Mouse (Mus musculus): ENCODE data around the gene Lin28a. TPM values are rescaled to one million over a fixed set of nuclear protein-coding genes. Genes with fewer than 3 reads are reported as not detected.

Gene Lin28a
- polyA plus RNA-seq, 1 experiment = 0.34 TPM

DNA sequence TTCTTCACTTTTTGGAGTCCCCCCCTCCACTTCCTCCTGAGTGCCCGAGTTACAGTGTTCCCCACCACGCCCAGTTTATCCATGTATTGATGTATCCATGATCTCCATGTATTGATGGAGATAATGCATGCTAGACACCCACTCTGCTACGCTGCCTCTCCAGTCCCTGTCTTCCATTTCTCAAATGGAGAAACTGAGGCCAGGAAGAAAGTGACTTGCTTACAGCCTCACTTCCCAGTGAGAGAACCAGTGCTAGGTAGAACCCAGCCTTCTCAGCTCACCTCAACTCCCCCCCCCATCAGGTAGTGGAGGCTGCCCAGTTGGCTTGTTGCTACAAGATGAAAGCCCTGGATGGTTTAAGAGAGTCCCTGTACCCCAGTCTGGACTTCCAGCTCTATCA, 34.9 kb upstream of the Lin28a start, which contains the start of gene Zfp683:
TSS of gene Zfp683 (plus strand) at position 301 of the 400 bp plus-strand sequence.
- DNase-seq (ENCODE audit: low read depth) = no peak
- no peak for TF ChIP-seq CTCF (IDR thresholded peaks at IDR 0.05; ENCODE audit: borderline replicate concordance, extremely low read depth, insufficient read depth, insufficient read length)
- TF ChIP-seq POLR2A (IDR thresholded peaks at IDR 0.05; ENCODE audit: borderline replicate concordance, extremely low read depth, insufficient read depth, insufficient read length, poor library complexity, severe bottlenecking) = no peak

GRCm38 (mm10) chr4:134052560-134052959, 33.9 kb upstream of the Lin28a start:
- peak; percentile 83 for DNase-seq (ENCODE audit: low read depth)
- TF ChIP-seq CTCF (IDR thresholded peaks at IDR 0.05; ENCODE audit: borderline replicate concordance, extremely low read depth, insufficient read depth, insufficient read length) (no peak), POLR2A (IDR thresholded peaks at IDR 0.05; ENCODE audit: borderline replicate concordance, extremely low read depth, insufficient read depth, insufficient read length, poor library complexity, severe bottlenecking) (no peak)

- TF ChIP-seq POLR2A (IDR thresholded peaks at IDR 0.05; ENCODE audit: borderline replicate concordance, extremely low read depth, insufficient read depth, insufficient read length, poor library complexity, severe bottlenecking) (no peak), CTCF (IDR thresholded peaks at IDR 0.05; ENCODE audit: borderline replicate concordance, extremely low read depth, insufficient read depth, insufficient read length) (no peak)
These were observed 33.3 kb upstream of the Lin28a start for GRCm38 (mm10) chr4:134051912-134052311.

DNA sequence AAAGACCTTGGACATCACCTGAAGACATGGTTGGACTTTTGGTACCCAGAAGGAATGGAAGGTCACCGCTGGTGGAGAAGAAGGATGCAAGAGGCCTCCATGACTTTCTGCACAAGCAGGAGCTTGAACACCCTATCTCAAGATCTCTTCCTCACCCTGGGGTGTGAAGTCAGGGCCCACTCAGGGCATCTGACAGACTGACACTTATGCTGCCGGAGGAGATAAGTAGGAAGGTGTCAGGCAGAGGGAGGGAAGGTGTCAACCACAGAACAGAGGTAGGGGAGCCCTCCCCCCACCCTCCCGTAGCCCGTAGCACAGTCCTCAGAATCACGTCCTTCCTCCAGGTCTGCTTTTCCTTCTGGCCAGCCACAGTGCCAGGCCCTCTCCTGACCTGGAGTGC, 29.0 kb upstream of the Lin28a start:
- no peak for TF ChIP-seq POLR2A (IDR thresholded peaks at IDR 0.05; ENCODE audit: borderline replicate concordance, extremely low read depth, insufficient read depth, insufficient read length, poor library complexity, severe bottlenecking)
- TF ChIP-seq CTCF (IDR thresholded peaks at IDR 0.05; ENCODE audit: borderline replicate concordance, extremely low read depth, insufficient read depth, insufficient read length) = no peak
- DNase-seq (ENCODE audit: low read depth) = no peak

More at GRCm38 (mm10) chr4:134051912-134052311, 33.3 kb upstream of the Lin28a start:
- DNase-seq (ENCODE audit: low read depth) = no peak

DNA sequence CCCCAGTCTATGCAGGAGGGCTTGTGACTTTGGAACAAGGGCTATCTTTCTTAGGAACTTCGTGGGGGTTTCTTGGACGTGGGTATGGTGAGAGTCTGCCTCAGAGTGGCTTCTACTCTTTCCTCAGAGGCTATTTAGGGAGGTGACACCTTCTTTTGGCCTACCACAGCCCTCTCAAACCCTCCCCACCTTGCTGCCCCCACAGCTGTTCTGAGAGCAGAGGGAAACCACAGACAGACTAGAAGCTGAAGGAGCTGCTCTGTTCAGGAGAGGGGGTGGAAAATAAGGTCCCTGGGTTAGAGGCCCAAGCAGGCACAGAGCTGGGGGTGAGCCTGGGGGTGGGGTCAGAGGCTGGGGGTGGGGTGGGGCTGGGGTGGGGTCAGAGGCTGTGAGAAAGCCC, 24.4 kb upstream of the Lin28a start:
- TF ChIP-seq CTCF (IDR thresholded peaks at IDR 0.05; ENCODE audit: borderline replicate concordance, extremely low read depth, insufficient read depth, insufficient read length) (no peak), POLR2A (IDR thresholded peaks at IDR 0.05; ENCODE audit: borderline replicate concordance, extremely low read depth, insufficient read depth, insufficient read length, poor library complexity, severe bottlenecking) (no peak)
- no peak for DNase-seq (ENCODE audit: low read depth)

DNA sequence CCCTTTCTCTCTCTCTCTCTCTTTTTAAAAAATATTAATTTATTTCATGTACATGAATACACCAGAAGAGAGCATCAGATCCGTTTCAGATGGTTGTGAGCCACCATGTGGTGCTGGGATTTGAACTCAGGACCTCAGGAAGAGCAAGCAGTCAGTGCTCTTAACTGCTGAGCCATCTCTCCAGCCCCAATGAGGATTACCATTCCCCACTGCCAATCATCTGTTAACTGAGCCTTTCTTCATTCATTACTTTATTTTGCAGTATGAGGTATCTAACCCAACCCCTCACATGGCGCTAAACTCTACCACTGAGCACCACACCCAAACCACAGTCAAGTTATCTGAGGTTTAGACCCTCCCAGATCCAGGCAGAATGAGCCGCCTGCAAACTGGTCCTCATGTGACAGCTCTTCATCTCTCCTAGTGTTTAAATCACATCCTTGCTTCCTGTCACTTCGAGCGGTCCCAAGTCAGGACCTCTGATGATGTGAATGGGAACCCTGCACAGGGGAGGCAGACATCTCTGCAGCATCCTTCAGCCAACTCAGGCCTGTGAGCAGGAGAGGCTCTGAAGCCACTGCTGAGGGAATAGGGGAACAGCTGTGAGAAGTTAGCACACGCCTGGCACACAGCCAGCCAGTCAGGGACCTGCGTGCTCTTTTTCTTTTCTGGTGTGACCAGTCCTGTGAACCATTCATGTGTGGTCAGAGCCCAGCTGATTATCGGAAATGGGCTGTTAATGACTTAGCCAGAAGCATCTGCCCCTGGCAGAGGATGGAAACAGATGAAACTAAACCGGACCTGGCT, 22.9 kb upstream of the Lin28a start:
- TF ChIP-seq POLR2A (IDR thresholded peaks at IDR 0.05; ENCODE audit: borderline replicate concordance, extremely low read depth, insufficient read depth, insufficient read length, poor library complexity, severe bottlenecking) = no peak
- TF ChIP-seq CTCF (IDR thresholded peaks at IDR 0.05; ENCODE audit: borderline replicate concordance, extremely low read depth, insufficient read depth, insufficient read length) = no peak
- peak; percentile 70 for DNase-seq (ENCODE audit: low read depth)

- TF ChIP-seq POLR2A (IDR thresholded peaks at IDR 0.05; ENCODE audit: borderline replicate concordance, extremely low read depth, insufficient read depth, insufficient read length, poor library complexity, severe bottlenecking) (no peak), CTCF (IDR thresholded peaks at IDR 0.05; ENCODE audit: borderline replicate concordance, extremely low read depth, insufficient read depth, insufficient read length) (peak; percentile 98)
- peak; percentile 85 for DNase-seq (ENCODE audit: low read depth)
These were observed 17.3 kb upstream of the Lin28a start for GRCm38 (mm10) chr4:134035953-134036352.

DNA sequence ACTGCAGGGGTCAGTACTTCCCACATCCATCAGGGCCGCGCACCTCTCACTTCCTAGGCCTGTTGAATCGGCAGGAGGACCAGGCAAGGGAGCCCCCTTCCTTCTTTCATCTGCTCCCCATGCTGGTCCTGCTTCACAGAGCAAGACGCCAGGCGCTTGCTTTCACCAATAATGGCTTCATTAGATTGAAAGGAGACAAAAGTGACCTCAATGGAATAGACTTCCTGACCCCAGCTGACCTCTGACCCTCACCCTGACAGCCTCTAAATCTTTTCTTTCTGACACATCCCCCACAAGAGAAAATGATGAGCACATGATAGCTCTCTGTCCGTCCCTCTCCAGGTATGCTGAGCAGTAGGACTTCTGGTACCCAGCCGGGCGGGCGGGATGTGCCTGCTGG, 7.2 kb upstream of the Lin28a start:
- no peak for DNase-seq (ENCODE audit: low read depth)
- TF ChIP-seq CTCF (IDR thresholded peaks at IDR 0.05; ENCODE audit: borderline replicate concordance, extremely low read depth, insufficient read depth, insufficient read length) (no peak), POLR2A (IDR thresholded peaks at IDR 0.05; ENCODE audit: borderline replicate concordance, extremely low read depth, insufficient read depth, insufficient read length, poor library complexity, severe bottlenecking) (no peak)

DNA sequence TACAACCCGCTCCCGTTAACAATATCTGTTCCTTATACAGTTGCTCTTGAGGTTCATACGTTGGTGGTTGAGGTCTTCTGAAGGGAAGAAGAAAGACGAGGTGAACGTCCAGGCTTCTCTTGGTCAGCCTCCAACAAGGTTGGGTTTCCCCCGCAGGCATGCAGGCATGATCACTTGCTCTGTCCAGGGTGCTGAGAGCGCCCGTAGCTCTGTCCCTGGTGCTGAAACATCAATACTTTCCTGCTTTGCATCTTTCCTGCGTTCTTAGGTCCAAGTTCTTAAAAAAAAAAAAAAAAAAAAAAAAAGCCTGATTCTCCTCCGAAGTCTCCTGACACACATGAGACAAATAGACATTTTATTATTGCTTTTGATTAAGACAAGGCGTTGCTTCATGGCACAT, 2.0 kb upstream of the Lin28a start:
- TF ChIP-seq CTCF (IDR thresholded peaks at IDR 0.05; ENCODE audit: borderline replicate concordance, extremely low read depth, insufficient read depth, insufficient read length) (no peak), POLR2A (IDR thresholded peaks at IDR 0.05; ENCODE audit: borderline replicate concordance, extremely low read depth, insufficient read depth, insufficient read length, poor library complexity, severe bottlenecking) (no peak)
- peak; percentile 60 for DNase-seq (ENCODE audit: low read depth)

- DNase-seq (ENCODE audit: low read depth) = peak; percentile 63
- TF ChIP-seq CTCF (IDR thresholded peaks at IDR 0.05; ENCODE audit: borderline replicate concordance, extremely low read depth, insufficient read depth, insufficient read length) = no peak
- TF ChIP-seq POLR2A (IDR thresholded peaks at IDR 0.05; ENCODE audit: borderline replicate concordance, extremely low read depth, insufficient read depth, insufficient read length, poor library complexity, severe bottlenecking) = no peak
These were observed 1.2 kb upstream of the Lin28a start for GRCm38 (mm10) chr4:134019641-134020351.

- DNase-seq (ENCODE audit: low read depth) = peak; percentile 47
These were observed 569 bp upstream of the Lin28a start for GRCm38 (mm10) chr4:134019210-134019609.

More at GRCm38 (mm10) chr4:134019210-134019609, 569 bp upstream of the Lin28a start:
- TF ChIP-seq CTCF (IDR thresholded peaks at IDR 0.05; ENCODE audit: borderline replicate concordance, extremely low read depth, insufficient read depth, insufficient read length) (no peak), POLR2A (IDR thresholded peaks at IDR 0.05; ENCODE audit: borderline replicate concordance, extremely low read depth, insufficient read depth, insufficient read length, poor library complexity, severe bottlenecking) (no peak)

All from brain, embryonic 14.5 days (tissue).